Mouse (Mus musculus): Measurements from ENCODE around the gene Mmrn1.
"Not testable (repeated sequence)": the region's sequence is repeated elsewhere in the genome, so short reads cannot be mapped to it uniquely, and the experiment has no call there.

Gene Mmrn1

DNA sequence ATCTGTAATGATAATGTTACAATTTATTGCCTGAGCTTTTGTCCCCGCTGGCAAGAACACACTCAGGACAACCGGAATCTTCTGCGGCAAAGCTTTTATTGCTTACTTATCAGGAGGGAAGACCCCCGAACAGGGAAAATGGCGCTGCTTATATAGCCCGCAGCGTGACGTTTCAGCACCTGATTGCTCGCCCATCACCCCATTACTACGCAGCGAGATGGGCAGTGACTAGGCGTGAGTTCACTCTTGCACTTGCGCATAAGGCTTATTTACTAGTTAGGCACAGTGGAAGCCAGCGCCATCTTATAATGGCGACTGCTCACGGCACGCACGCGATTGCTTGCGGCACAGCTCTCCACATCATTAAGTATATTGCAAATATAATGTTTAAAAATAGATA lies at the start of gene Mmrn1:
Gene Mmrn1 (plus strand): TSS at position 301 of the 400 bp plus-strand sequence.
- not testable (repeated sequence) for DNase-seq

DNA sequence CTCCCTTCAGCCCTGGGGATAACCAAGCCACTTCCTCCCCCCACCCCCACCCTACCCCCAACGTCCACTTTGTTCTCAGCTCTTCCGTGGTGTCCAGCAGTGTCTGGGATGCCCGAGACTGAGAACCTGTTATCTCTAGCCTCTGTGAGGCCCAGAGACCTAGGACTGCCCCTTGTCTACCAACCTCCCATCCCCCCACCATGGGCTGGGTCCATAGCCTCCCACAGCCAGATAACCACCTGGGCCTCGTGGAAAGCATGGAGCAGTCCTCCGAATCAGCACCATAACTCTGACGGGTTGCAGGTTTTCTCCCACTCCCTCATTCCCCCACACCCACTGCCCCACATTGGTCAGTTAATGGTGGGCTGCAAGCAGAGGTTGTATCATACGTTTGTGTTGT lies 44.4 kb upstream of the Mmrn1 start:
- DNase-seq: no peak

DNA sequence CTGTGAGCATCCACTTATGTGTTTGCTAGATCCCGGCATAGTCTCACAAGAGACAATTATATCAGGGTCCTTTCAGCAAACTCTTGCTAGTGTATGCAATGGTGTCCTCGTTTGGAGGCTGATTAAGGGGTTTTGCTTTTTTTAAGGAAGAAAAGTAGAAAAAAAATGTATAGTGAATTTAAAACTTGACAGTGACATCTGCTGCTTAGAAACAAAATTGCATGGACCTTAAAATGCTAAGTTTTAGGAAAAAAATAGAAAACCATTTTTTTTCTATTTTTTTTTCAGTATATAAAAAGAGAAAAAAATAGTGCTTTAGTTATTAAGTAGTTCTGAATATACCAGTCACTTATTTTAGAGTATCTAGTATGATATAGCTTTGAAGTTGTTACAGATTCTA lies 43.2 kb upstream of the Mmrn1 start:
- DNase-seq: no peak

DNA sequence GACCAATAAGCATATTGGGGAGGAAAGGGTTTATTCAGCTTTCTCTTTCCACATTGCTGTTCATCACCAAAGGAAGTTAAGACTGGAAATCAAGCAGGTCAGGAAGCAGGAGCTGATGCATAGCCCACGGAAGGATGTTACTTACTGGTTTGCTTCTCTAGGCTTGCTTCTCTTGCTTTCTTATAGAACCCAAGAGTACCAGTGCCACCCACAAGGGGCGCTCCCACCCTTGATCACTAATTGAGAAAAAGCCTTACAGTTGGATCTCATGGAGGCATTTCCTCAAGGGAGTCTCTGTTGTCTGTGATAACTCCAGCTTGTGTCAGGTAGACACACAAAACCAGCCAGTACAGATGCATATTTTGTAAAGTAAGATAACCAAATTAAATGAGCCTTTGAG lies 17.5 kb upstream of the Mmrn1 start:
- no peak for DNase-seq

DNA sequence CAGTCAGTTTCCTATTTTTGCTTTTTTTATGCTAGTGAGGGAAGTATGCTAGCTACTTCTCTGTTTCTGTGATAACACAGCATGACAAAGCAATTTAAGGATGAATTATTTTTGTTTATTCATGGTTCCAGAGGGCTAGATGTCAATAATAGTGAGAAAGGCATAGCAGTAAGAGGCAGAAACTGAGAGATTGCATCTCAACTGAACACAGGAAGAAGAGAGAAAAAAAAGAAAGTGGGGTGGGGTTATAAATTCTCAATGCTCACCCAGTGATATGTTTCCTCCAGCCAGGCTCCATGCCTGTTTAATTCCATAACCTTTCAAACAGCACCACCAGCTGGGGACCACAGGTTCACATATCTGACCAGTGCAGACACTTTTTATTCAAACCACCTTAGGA lies 6.6 kb downstream of the Mmrn1 start:
- peak; percentile 4 for DNase-seq

DNA sequence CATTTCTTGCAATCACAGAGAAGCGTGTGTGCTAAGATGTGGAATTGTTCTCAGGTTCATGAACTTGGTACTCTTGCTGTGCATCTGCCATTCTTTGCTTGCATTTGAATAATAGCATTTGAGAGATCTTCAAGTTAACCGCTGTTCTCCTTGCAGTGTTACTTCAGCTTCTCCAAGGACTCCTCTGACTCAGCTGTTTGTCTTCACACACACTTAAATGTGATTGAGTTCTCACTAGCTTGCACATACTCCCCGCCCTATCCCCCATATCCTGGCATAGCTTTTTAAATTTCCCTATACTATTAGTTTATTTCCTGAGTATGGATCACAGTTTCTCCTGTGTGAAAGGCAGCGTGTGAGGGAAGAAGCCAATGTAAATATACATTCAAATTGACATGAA lies 10.1 kb downstream of the Mmrn1 start:
- DNase-seq: no peak

DNA sequence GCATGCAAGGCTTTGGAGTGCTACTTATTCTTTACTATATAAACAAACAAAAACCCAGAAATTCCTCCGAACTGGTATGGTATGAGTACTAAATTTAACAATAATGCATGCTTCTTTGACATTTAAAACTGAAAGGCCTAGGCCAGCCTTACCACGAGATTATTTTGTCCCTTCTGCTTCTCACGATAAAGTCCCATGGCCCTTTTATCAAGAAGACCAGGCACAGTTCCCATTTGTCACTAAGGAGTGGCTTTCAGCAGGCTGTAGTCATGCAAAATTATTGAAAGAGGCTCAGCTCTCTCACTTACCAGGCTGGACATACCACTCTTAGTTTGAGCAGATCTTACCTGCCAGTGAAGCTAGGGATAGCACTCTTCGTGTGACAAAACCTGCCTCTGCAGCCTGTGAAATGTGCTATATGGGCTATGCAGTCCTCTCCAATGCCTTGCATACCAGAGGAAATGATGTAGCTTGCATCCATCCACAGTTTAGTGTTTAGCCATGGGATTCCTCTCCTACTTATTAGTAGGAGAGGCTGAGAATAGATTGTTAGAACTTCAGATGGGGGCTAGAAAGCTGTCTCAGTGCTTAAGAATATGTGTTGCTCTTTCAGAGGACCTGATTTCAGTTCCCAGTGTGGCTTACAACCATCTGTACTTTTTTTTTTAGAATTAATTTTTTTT lies 10.8 kb downstream of the Mmrn1 start:
- DNase-seq: no peak

DNA sequence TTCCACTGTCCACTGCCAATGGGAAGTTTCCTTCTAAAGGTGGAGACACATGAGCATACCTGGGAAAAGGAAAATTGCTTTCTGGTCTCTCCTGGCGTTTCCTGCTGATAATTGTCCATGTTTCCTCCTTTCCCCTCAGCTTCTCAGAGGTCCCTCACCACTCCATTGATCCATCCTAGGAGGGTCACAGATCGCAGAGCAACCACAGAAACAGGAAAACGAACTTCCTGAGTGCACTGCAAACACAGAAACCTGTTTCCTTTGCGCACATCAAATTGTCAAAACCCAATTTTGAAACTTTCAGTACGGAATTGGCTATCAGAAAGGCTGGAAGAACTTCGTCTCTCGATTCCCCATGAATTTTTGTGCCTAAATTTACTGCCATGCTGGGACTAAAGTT lies 19.4 kb downstream of the Mmrn1 start:
- DNase-seq: no peak

DNA sequence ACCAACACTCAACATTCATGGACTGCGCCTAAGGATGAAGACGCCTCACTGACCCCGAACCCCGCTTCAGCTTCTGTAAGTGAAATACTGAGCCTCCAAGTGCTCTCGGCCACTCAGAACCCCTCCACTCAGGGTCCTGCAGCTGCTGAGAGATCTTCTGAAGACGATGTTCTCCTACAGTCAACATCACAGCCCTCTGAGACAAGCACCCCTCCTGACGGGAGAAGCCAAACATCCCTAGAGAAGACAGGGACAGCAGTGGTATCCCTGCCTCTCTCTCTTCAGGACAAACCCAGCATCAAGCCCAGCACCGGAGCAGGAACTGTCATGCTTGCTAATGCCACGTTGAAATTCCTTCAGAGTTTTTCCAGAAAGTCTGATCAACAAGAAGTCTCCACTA lies 19.8 kb downstream of the Mmrn1 start:
- no peak for DNase-seq

DNA sequence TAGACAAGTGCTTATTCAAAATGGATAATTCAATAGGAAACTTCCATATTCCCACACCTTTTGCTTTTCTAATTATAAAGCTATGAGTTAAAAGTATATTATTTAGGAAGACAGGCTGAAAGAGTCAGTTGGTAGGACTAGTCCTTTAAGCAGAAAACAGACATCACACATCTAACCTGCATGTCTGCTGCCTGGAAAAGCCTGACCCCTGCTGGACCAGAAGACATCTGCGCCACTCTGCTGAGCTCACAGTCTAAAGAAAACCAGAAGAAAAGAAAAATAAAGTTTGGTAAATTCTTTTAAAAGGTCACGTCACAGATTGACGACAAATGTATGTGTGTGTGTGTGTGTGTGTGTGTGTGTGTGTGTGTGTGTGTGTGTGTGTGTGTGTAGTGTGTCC lies 25.6 kb downstream of the Mmrn1 start:
- DNase-seq: peak; percentile 10

DNA sequence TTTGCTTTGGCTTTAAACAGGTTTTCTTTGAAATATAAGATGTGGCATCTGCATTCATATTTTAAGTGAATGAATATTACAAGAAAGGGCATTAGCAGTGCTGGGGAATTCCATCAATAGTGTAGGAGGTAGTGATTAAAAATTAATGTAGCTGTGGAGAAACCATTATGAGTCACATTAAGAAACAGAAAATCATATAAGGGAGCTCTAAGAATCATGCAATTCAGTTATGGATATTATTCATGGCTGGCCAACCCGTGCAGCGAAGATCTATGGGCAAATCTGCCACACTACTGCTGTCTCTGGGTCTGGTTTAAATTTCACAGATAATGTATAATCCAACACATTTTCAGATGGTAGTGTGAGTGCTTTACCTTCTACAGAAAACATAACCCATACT lies 36.5 kb downstream of the Mmrn1 start:
- DNase-seq: no peak

DNA sequence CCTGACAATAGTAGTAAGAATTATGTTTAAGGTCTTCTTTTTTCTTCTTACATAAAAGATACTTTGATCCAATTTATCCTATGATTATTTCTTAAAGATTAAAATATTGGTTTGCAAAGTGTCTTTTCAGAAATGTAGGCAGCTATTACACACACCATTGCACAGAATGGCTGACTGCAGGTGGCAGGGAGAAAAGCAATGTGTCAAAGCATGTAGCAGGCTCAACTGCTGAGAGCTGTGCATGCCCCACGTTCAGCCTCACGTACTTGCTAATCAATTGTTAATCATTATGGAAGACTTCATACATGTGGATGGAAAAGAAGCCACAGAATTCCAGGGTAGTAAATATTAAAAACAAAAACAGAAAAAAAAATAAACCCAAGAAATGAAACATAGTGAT lies 37.1 kb downstream of the Mmrn1 start:
- DNase-seq: no peak

DNA sequence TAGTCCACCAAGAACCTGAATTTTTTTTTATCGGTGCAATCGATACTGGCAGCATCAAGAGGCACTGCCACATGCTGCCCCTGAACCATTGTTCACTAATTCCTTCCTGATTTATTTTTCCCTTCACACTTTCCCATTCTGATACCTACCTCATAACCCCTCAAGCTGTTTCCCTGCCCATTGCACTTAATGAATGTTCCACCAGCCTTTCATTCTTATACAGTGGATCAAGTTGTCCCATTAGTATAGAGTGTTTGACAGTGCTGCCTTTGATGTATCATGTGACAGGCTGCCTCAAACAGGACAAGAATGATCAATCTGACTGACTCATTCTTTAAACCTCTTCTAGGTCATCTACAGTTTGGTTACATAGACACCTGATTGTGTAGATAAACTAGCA lies 37.9 kb downstream of the Mmrn1 start:
- no peak for DNase-seq

DNA sequence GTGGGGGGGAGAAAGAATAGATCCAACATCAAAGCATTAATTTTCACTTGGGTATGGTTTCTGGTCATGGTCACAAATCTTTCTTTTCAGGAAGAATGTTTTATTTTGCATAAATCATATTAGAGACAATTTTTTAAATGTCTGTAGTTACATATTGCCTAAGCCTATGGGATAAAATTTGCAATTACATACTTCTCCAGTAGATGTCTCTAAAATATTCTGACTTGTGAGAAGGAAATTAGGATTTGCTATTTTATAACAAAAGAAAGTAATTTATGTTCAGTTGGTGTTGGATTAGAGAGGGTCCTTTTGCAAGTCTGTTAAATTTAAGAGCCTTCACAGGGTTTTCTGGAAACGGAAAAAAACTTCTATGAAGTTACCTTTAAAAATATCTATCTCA lies 39.0 kb downstream of the Mmrn1 start:
- DNase-seq: no peak

DNA sequence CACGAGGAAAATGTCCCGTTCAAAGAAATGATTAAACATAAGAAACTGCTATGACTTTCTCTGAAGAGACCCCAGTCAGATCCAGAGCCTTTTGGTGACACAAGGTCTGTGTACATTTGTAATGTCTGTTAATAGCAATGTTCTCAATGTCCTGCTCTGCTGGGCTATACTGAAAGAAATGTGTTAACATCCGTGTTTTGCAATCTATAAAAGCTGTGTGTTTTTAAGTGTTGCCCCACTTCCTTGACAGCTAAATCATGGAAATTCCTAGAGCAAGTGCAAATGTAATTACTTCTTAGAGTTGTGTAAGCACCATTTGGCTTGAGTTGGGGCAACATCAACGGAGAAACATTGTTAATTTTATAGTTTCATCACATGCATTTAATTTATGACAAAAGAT lies 42.2 kb downstream of the Mmrn1 start:
- no peak for DNase-seq

DNA sequence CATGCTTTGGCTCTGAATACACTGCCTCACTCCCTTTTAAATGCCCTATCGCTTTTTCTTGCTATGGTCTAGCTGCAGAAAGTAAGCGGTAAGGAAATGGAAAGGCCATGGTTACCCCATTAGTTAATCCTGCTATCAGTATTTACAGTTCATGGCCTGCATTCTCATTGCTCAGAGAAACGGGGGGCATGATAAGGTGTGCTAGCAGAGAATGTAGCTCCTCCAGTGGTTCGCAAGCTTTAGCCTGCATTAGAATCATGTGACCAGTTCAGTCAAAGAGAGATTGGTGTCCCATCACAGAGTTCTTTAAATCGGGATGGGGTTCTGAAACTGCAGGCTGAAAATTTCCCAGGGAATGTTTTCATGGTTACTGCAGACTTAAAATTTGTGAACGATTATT lies 44.6 kb downstream of the Mmrn1 start:
- DNase-seq: no peak

DNA sequence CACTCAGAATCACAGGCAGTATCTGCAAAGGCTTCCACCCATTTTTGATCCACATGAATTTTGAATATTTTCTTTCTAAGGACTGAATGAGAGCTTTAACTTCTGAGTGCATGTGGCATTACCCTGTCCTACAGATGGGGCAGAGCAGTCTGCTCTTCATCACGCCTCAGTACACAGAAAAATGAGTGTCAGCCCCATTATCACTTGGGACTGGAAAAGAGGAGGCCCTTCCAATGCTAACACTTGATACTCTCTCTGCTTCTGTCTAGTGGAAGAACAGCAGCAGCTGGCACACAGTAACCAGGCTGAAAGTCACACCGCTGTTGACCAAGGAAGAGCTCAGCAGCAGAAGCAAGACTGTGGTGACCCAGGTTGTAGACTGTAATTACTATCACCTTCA lies 46.0 kb downstream of the Mmrn1 start:
- DNase-seq: no peak

DNA sequence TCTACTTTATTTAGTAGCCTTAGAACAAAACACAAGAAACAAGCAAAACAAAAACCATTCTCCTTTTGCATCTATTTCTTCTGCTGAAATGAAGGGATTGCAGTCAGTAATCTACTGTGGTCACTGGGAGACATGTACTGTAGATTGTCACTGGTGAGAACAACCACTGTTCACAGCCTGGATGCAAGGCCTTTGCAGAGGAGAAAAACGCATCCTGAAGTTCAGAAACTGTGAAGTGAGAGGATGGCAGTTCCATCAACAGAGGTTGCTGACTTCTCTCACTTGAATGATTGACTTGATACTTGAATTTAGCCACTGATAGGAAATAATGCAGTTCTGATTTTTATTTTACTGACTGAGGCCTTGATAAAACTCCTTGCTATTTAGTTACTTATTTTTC lies 53.8 kb downstream of the Mmrn1 start:
- DNase-seq: no peak

DNA sequence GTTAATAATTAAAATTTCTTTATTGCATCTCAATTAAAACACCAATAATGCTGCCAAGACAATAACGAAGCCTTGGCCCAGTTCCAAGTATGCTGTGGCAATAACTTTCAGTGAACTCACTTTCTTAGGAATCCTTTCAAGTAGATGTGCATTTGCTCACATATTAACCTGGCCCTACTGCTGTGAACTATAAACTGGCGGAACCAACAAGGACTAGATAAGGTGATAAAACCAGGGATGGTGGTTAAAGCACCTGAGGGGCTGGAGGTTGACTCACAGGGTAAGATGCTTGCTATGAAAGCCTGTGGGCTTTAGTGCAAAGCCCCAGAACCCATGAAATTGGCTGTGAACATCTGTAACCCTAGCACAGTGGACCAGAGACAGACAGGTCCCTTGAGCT lies 54.3 kb downstream of the Mmrn1 start:
- DNase-seq: no peak

DNA sequence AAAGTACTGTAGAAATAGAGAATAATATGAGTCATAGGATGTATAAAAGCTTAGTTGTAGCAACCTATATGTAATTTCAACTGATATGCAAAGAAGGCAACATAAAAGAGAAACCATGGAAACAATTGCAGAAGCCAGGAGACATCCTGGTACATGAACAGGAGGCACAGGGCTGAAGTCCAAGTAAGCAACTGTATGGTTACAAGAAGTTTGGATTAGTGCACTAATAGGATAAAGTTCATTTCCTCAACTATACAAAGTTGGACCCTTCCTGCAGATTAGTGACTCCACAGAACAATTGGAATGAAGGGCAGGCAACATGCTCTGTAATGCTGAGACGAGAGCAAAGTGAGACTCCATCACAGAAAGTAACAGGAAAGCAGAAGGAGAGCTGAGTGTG lies 59.6 kb downstream of the Mmrn1 start:
- no peak for DNase-seq

DNA sequence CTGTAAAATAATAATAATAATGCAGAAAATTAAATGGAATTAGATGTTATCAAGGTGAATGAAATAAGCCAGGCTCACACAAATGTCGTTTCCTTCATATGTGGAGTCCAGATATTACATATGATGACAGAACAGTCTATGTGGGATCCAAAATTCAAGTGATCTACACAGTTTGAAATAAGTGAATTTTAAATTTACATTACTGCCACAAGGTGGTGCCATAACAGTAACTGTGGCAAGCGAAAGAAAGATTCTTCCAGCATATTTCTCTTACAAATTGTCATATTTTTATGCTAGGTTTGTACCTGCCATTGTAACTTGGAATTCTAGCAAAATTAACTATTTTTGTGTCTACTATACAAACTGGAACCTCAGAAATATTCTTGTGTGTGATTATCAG lies 61.1 kb downstream of the Mmrn1 start:
- DNase-seq: no peak

DNA sequence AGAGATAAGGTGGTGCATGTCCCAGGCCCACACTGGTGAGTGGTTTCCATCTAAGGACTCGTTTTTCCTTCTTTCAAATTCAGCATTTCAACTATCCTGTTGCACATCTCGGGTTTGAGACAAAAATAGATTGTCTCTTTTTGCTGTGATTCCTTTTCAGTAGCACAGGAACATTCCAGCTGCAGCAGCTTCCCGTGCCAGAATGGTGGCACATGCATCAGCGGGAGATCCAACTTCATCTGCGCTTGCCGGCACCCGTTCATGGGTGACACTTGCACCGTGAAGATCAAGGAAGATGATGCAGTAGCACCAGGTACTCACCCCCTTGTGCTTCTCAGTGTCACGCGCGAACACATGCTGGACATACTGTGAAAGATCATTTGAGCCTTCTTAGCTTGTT lies 62.1 kb downstream of the Mmrn1 start:
- no peak for DNase-seq

DNA sequence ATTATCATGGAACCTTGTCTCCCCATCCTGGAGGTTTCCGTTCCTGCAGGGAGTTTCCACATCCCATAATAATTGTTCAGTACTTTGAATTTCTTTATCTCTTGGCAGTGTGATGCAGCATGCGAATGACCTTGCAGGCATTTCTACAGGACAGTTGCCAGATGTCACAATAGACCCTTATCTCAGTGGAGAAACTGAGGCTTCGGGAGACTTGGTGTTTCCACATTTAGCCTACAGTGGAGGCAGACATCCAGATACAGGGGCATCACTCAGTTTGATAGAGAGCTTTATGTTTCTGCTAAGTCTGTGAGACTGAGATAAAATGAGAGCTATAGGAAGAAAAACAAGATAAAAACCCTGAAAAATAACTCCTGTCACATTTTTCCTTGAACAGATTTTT lies 63.0 kb downstream of the Mmrn1 start:
- no peak for DNase-seq

DNA sequence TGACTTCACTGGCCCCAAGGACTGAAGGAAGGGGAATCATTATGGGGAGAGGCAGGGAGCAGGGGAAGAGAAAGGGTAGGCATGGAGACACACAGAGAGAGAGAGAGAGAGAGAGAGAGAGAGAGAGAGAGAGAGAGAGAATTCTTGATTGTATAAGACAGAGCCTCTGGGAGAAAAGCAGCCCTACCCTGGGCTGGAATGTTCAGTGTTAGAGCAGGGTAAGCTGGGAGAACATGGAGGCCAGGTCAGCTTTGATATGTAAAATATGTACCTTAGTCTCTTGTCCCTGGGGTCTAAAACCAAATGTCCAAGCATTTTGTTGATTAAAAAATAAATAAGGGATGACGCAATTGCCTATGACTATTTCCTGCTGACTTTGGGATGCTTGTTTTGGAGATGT lies 67.6 kb downstream of the Mmrn1 start:
- DNase-seq: no peak

DNA sequence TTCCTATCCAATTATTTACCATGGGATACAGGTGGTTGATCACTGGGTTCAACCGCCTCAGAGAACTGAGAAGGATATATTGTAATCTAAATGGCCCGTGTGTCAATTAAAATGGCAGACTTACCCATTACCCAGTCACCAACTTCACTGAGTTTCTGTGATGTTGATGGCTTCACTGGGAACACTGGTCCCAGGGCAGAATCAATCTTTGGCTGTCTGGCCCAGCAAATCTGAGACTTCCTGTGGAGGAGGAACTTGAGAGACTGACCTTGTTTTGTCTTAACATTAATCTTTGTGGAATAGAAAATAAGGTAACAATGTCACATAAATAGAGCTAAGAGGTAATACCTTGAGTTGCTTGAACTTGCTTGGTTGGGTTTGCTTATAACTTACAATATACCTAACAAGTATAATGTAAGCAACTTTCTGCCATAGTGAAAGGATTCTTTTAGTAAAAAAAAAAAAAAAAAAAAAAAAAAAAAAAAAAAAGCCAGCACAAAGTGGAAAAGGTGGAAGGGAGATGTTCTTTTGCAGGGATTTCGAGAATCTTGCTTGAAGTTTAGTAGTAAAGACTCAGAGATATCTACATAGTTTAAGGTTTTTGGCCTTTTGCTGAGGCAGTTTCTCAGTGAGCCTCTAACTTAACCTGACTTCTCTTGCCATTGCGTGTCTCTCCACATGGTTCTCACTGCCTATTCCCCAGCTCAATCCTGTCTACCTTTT lies 68.8 kb downstream of the Mmrn1 start:
- no peak for DNase-seq
